Mouse (Mus musculus) granulocyte monocyte progenitor cell, adult 5-6 weeks (primary cell): ENCODE results near the gene Cldn34b4. TPM values are rescaled to one million over a fixed set of nuclear protein-coding genes. Genes with fewer than 3 reads are reported as not detected.

Experiments used
- ATAC-seq: replicated peaks from 2 replicates; pipeline ENCODE4 v1.8.0; 2016; ENCODE audit warnings: mild to moderate bottlenecking, moderate TSS enrichment, inconsistent platforms; ENCODE audit not compliant: poor library complexity, severe bottlenecking
- total RNA-seq, 2 experiments: library from RNA; stranded (forward) in 1 of 2; stranded (reverse) in 1 of 2; fragments of 200-712, 200-1000 nt in 1 of 2; fragments of >200 nt in 1 of 2; fragmentation: Nextera tagmentation in 1 of 2; gene quantifications; 2 replicates each; pipeline ENCODE4 v1.2.3; 2014 to 2017

The Cldn34b4 gene
- total RNA-seq (2014; fragmentation: Nextera tagmentation) (not detected in 2 replicates), total RNA-seq (2017) (not detected in 2 replicates)

DNA sequence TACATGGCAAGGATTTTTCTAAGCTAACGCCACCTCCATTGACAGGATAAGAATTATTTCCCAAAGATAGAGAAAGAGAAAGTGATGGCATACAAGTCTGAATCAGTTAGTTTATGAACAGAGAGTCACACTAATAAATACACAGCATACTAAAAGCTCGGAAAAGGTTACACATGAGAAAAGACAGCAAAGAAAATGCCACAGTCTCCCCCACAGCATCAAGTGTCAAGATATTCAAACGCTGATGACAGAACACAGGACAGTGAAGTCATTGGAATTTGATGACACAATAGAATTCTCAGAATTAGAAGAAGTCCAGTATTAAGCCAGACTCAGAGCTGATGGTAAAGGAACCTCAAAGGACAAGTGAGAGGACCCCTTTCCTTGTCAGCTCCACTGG lies at the start of gene Cldn34b4:
Gene Cldn34b4, plus strand, starts transcription at position 301 of the 400 bp plus-strand sequence.
- ATAC-seq: no peak

Other genes starting within 250 kb of the Cldn34b4 start
- not detected in 2 replicates for gene Cldn34b3, start 129.0 kb upstream of the Cldn34b4 start, total RNA-seq (2014; fragmentation: Nextera tagmentation)
- gene Cldn34b3, start 129.0 kb upstream of the Cldn34b4 start, total RNA-seq (2017): not detected in 2 replicates
- gene Cldn34d, start 209.6 kb downstream of the Cldn34b4 start, total RNA-seq (2014; fragmentation: Nextera tagmentation): not detected in 2 replicates
- gene Cldn34d, start 209.6 kb downstream of the Cldn34b4 start, total RNA-seq (2017): not detected in 2 replicates